Mouse (Mus musculus): ENCODE results near the gene Vmn2r9. TPM values are rescaled to one million over a fixed set of nuclear protein-coding genes. Genes with fewer than 3 reads are reported as not detected.

The Vmn2r9 gene
- polyA plus RNA-seq, 1 experiment from 2014 or later = not detected

Other genes starting within 250 kb of the Vmn2r9 start
- 42.4 and 50.9 TPM in 2 replicates for gene Gak, start 222.8 kb downstream of the Vmn2r9 start, polyA plus RNA-seq (2014; fragmentation: Nextera tagmentation; extraction: Ambion mirVana)
- 25.7 and 29.9 TPM in 2 replicates for gene Tmem175, start 222.8 kb downstream of the Vmn2r9 start, polyA plus RNA-seq (2014; fragmentation: Nextera tagmentation; extraction: Ambion mirVana)
- 11.9 and 12.7 TPM in 2 replicates for gene Idua, start 192.3 kb downstream of the Vmn2r9 start, polyA plus RNA-seq (2014; fragmentation: Nextera tagmentation; extraction: Ambion mirVana)
- gene Dgkq, start 182.9 kb downstream of the Vmn2r9 start, polyA plus RNA-seq (2014; fragmentation: Nextera tagmentation; extraction: Ambion mirVana) = 24.4 and 32.5 TPM in 2 replicates
- 2.9 and 3.6 TPM in 2 replicates for gene Slc26a1, start 177.0 kb downstream of the Vmn2r9 start, polyA plus RNA-seq (2014; fragmentation: Nextera tagmentation; extraction: Ambion mirVana)
- 3.6 and 5.2 TPM in 2 replicates for gene Fgfrl1, start 160.2 kb downstream of the Vmn2r9 start, polyA plus RNA-seq (2014; fragmentation: Nextera tagmentation; extraction: Ambion mirVana)
- not detected in 2 replicates for gene Rnf212, start 77.6 kb downstream of the Vmn2r9 start, polyA plus RNA-seq (2014; fragmentation: Nextera tagmentation; extraction: Ambion mirVana)
- not detected in 2 replicates for gene Tmed11, start 57.2 kb downstream of the Vmn2r9 start, polyA plus RNA-seq (2014; fragmentation: Nextera tagmentation; extraction: Ambion mirVana)
- not detected in 2 replicates for gene Vmn2r8, start 43.8 kb downstream of the Vmn2r9 start, polyA plus RNA-seq (2014; fragmentation: Nextera tagmentation; extraction: Ambion mirVana)
- gene Vmn2r10, start 153.9 kb upstream of the Vmn2r9 start, polyA plus RNA-seq (2014; fragmentation: Nextera tagmentation; extraction: Ambion mirVana) = not detected in 2 replicates
- gene Vmn2r11, start 207.0 kb upstream of the Vmn2r9 start, polyA plus RNA-seq (2014; fragmentation: Nextera tagmentation; extraction: Ambion mirVana) = not detected in 2 replicates
- gene Vmn2r12, start 245.3 kb upstream of the Vmn2r9 start, polyA plus RNA-seq (2014; fragmentation: Nextera tagmentation; extraction: Ambion mirVana) = not detected in 2 replicates